Mouse (Mus musculus) liver, embryonic 13.5 days (tissue): Measurements from ENCODE around the gene Fut9. TPM values are rescaled to one million over a fixed set of nuclear protein-coding genes. Genes with fewer than 3 reads are reported as not detected.

Source experiments
- ATAC-seq: fragments of 200-750 bp; cut with Nextera tagmentation; 2 replicates; pipeline ENCODE4 v1.8.0; 2017; ENCODE audit warnings: low read depth, mild to moderate bottlenecking, moderate number of reproducible peaks, moderate library complexity
- DNase-seq: peaks from one replicate; pipeline ENCODE4 v3.0.0; 2022
- H3K27ac ChIP-seq: fragments of 300-500 bp; sonication (generic); 2 replicates; pipeline ENCODE4 v1.5.1; 2015; ENCODE audit warnings: moderate library complexity, mild to moderate bottlenecking, inconsistent platforms
- H3K27me3 ChIP-seq: fragments of 300-500 bp; sonication (generic); 2 replicates; pipeline ENCODE4 v1.6.1; 2015; ENCODE audit warnings: mild to moderate bottlenecking, inconsistent platforms
- H3K36me3 ChIP-seq: fragments of 300-500 bp; sonication (generic); 2 replicates; pipeline ENCODE4 v1.6.1; 2015; ENCODE audit warnings: mild to moderate bottlenecking, inconsistent platforms
- H3K4me1 ChIP-seq: fragments of 300-500 bp; sonication (generic); replicated peaks from 2 replicates; pipeline ENCODE4 v1.6.1; 2015; ENCODE audit warnings: inconsistent platforms
- H3K4me2 ChIP-seq: fragments of 300-500 bp; sonication (generic); 2 replicates; pipeline ENCODE4 v1.6.1; 2015; ENCODE audit warnings: inconsistent platforms, mild to moderate bottlenecking, moderate library complexity
- H3K4me3 ChIP-seq: fragments of 300-500 bp; sonication (generic); replicated peaks from 2 replicates; pipeline ENCODE4 v1.5.1; 2015; ENCODE audit warnings: mild to moderate bottlenecking, inconsistent platforms
- H3K9ac ChIP-seq: fragments of 300-500 bp; sonication (generic); 2 replicates; pipeline ENCODE4 v1.6.1; 2015; ENCODE audit warnings: mild to moderate bottlenecking, inconsistent platforms
- H3K9me3 ChIP-seq: fragments of 300-500 bp; sonication (generic); replicated peaks from 2 replicates; pipeline ENCODE4 v1.6.1; 2016; ENCODE audit warnings: inconsistent platforms
- WGBS: fragments of 180-500 bp; shearing (Covaris S2); methylation state at CpG from one replicate; pipeline ENCODE4 v1.1.7; 2015; ENCODE audit not compliant: insufficient replicate concordance; 5-methylcytosine and 5-hydroxymethylcytosine counted together
- polyA plus RNA-seq: library from polyadenylated mRNA; unstranded; fragments of >200 nt; fragmentation: Nextera tagmentation; extraction: Ambion mirVana; gene quantifications from 2 replicates; pipeline ENCODE4 v1.2.1, GENCODE M21; 2015

Gene Fut9
- polyA plus RNA-seq, 1 experiment from 2014 or later: not detected

DNA sequence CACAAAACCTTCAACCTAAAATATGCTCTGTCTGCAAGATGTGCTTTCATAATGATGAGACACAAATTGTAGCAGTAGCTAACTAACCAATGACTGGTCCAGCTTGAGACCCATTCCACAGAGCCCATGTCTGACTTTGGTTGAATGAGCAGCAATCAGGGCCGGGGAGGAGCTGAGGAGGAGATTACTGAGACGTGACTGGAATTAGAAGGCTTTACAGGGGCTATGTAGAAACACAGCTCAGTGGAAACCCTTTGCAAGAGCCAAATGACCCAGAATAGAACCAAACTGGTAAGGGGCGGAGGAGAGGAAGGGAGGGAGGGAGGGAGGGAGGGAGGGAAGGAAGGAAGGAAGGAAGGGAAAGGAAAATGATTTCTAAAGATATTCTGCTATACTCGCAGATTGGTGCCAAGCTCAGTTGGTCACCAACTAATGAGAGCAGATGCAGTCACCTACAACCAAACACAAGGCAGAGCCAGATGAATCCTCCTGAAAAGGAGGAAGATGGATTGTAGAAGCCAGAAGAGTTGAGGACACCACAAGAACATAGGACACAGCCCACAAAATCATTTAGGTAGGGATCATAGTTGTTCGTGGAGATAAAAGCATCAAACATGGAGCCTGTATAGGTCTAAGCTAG, 42.0 kb downstream of the Fut9 start:
- ATAC-seq (no peak), DNase-seq (no peak)
- Histone ChIP-seq H3K4me2 (no peak overlapping the region), H3K27ac (no peak overlapping the region), H3K9me3 (no peaks in the 10 kb centered on the region), H3K9ac (no peak overlapping the region), H3K36me3 (no peaks in the 10 kb centered on the region), H3K4me3 (no peak overlapping the region), H3K27me3 (no peaks in the 10 kb centered on the region), H3K4me1 (no peaks in the 10 kb centered on the region)
- WGBS: 69% methylated on average over 4 of the region's 5 CpGs

DNA sequence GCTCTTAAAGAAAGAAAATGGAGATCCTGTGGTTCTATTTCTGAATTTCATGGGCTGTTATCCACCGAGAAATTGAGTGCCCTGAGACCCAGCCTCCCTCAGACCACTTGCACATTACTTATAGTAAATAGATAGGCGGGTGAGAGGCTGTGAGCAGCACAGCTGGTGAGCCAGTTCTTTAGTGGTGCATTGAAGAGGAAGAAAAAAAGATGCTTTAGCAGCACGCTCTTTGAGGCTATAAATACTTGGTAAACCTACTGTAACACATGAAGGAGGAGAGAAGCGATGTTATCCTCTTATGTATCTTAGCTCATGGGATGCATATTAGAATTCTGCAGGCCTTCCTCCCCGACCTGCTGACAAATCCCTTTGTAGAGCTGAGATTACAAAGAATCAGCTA, 58.5 kb downstream of the Fut9 start:
- H3K27me3 ChIP-seq: no peaks in the 10 kb centered on the region
- no peak for DNase-seq
- H3K4me1 ChIP-seq: no peaks in the 10 kb centered on the region
- no peak for ATAC-seq
- H3K27ac ChIP-seq: no peak overlapping the region
- H3K36me3 ChIP-seq: no peaks in the 10 kb centered on the region
- H3K4me2 ChIP-seq: no peak overlapping the region
- H3K9me3 ChIP-seq: no peaks in the 10 kb centered on the region
- H3K9ac ChIP-seq: no peak overlapping the region
- WGBS: 64% methylated on average over 5 of the region's 5 CpGs
- H3K4me3 ChIP-seq: no peak overlapping the region

DNA sequence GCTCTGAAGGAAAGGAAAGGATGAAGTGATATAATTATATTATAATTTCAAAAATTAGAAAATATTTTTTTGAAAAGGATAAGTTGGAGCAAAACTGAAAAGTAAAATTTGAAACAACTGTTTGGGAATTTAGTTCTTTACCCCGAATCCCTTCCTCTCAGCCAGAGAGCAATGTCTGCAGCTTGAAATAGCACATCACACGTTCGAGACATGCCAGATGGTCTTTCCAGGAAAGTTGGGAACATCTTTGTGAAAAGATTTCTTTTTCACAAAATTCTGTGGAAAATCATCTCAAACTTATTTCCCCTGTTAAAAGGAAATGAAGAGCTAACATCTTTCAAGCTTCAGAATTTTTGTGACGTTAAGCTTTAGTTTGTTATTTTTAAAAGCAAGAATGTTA, 61.3 kb downstream of the Fut9 start:
- no peak for ATAC-seq
- no peaks in the 10 kb centered on the region for H3K27me3 ChIP-seq
- no peak overlapping the region for H3K4me2 ChIP-seq
- 68% methylated on average over 4 of the region's 4 CpGs for WGBS
- no peak overlapping the region for H3K27ac ChIP-seq
- no peak overlapping the region for H3K4me3 ChIP-seq
- no peak for DNase-seq
- no peaks in the 10 kb centered on the region for H3K36me3 ChIP-seq
- no peak overlapping the region for H3K9ac ChIP-seq
- no peaks in the 10 kb centered on the region for H3K9me3 ChIP-seq
- H3K4me1 ChIP-seq: no peaks in the 10 kb centered on the region

DNA sequence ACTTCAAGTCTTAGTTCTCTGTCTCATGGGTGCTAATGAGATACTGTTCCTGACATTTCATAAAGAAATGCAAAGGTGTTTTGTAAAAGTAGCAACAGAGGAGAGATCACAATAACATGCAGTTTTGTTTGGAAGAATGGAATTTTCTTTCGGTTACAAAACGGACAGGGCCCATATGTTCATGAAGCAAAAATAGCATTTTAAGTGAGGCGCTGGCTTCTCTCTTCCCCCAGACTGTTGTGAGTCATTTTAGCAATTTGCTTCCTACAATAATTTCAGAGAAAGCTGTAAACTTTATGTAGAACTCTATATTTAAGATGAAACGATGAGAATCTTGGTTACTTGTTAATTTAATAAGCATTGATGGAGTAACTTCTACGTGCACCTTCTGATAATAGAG, 78.5 kb downstream of the Fut9 start:
- Histone ChIP-seq H3K27ac (no peak overlapping the region), H3K4me3 (no peak overlapping the region), H3K9ac (no peak overlapping the region), H3K4me2 (no peak overlapping the region), H3K9me3 (no peaks in the 10 kb centered on the region), H3K27me3 (no peaks in the 10 kb centered on the region), H3K36me3 (no peaks in the 10 kb centered on the region), H3K4me1 (no peaks in the 10 kb centered on the region)
- DNase-seq (no peak), ATAC-seq (no peak)
- 63% methylated on average over 5 of the region's 5 CpGs for WGBS

DNA sequence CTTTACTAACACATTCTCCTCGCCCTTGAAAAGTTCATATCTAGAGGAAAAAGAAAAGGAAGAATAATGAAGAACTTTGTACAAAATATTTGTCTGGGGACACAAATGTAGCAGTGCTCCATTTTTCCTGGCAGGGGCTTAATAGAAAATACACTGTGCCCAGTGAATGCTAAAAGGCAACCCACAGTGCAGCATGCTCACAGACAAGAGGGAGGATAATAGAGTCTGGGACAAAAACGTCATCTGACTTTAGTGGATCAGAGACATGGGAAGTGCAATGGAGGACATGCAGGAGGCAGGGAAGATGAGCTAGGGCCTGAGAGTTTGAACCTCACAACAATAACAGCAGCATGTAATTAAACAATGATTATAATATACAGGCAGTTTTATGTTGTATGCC, 86.1 kb downstream of the Fut9 start:
- Histone ChIP-seq H3K9me3 (no peaks in the 10 kb centered on the region), H3K27ac (no peak overlapping the region), H3K36me3 (no peaks in the 10 kb centered on the region), H3K4me3 (no peak overlapping the region), H3K27me3 (no peaks in the 10 kb centered on the region), H3K4me1 (no peaks in the 10 kb centered on the region), H3K9ac (no peak overlapping the region), H3K4me2 (no peak overlapping the region)
- no peak for DNase-seq
- 54% methylated on average over 2 of the region's 2 CpGs for WGBS
- ATAC-seq: no peak

DNA sequence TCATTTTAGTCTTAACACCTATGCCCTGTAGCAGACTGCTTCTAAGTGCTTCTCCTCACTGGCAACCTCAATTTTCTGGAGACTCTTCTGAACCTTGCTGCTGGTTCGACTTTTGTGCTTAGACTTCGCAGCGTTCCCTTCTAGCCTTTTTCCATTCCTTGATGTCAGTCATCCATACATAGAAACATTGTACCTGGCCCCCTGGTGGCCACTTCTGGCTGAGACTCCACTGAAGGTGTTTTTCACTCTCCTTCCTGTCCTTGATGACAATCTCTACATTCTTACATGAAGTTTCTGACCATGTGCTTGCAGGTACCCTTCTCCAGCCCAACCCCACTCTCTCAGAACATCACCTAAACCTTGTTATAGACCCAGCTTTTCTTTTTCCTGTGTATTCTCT, 115.1 kb downstream of the Fut9 start:
- Histone ChIP-seq H3K36me3 (no peaks in the 10 kb centered on the region), H3K4me1 (no peaks in the 10 kb centered on the region), H3K4me2 (no peak overlapping the region), H3K9ac (no peak overlapping the region), H3K27ac (no peak overlapping the region), H3K27me3 (no peaks in the 10 kb centered on the region), H3K4me3 (no peak overlapping the region), H3K9me3 (no peaks in the 10 kb centered on the region)
- WGBS: 78% methylated on average over 3 of the region's 3 CpGs
- DNase-seq: no peak
- ATAC-seq: no peak

DNA sequence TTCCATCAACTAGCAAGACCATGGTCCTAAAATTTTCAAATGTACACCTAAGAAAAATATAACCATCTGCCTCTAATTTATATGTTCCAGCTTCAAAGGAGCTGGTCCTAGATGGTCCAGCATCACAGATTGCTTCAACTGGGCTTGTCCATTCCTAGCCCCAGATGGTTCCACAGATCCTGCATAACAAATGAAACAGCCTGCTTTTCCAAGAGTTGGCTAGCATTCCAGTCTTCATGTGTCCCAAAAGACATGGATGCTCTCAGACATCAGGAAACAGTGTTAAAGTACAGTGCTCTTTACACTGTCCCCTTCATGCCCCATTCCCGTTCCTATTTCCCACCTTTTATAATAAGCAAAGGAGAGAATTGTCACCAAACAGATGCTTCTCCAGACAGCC, 135.8 kb downstream of the Fut9 start:
- WGBS: 50% methylated on average over 1 of the region's 1 CpGs
- Histone ChIP-seq H3K4me1 (no peaks in the 10 kb centered on the region), H3K4me3 (no peak overlapping the region), H3K9ac (no peak overlapping the region), H3K36me3 (no peaks in the 10 kb centered on the region), H3K9me3 (no peaks in the 10 kb centered on the region), H3K27me3 (no peaks in the 10 kb centered on the region), H3K27ac (no peak overlapping the region), H3K4me2 (no peak overlapping the region)
- DNase-seq: no peak
- no peak for ATAC-seq

DNA sequence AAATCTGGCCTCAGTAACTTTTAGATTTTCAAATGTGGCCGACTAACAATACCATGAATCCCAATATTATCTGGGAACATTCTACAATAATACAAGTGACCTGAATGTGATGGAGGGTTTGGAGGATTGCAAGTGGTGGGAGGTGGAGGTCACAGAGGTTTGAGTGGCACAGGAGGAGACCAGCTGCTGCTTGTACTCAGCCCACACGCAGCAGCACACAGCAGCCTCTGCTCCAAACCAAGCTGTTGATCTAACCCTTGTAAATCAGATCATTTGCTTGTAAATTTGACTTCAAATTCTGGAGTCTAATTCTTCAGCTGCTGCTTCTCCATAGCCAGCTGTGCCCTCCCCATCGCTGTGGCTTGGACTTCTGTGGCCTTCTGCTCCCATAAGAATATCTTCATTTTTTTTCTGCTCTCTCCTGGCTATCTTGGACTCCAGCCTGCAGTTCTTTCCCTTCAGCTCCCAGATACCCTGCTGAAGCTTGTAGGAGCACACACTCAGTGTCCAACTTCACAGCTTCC, 138.8 kb downstream of the Fut9 start:
- WGBS: 64% methylated on average over 3 of the region's 3 CpGs
- H3K27ac ChIP-seq: no peak overlapping the region

DNA sequence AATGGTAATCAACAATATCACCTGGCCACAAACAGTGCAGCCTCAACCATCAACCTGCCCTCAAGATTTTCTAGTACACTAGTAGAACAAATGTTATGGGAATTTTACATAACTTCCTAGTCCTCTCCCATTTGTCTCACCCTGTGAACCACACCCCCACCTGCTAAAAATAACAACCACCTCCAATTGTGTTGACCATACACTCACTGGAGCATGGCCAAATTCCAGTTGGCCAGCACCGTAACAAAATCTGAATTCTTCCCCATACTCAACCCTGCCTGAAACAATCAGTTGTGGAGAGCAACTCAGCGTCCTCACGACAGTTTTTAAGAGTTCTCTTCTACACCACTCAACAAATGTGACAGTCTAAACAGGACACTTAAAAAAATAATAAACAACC, 141.3 kb downstream of the Fut9 start:
- Histone ChIP-seq H3K27me3 (no peaks in the 10 kb centered on the region), H3K4me1 (no peaks in the 10 kb centered on the region), H3K4me2 (no peak overlapping the region), H3K9ac (no peak overlapping the region), H3K27ac (no peak overlapping the region), H3K4me3 (no peak overlapping the region), H3K36me3 (no peaks in the 10 kb centered on the region), H3K9me3 (no peaks in the 10 kb centered on the region)
- ATAC-seq: no peak
- WGBS: 63% methylated on average over 3 of the region's 3 CpGs
- no peak for DNase-seq

More for the DNA sequence above, 138.8 kb downstream of the Fut9 start:
- no peaks in the 10 kb centered on the region for H3K36me3 ChIP-seq
- no peaks in the 10 kb centered on the region for H3K4me1 ChIP-seq
- H3K4me2 ChIP-seq: no peak overlapping the region
- H3K9ac ChIP-seq: no peak overlapping the region
- ATAC-seq (no peak), DNase-seq (no peak)
- H3K4me3 ChIP-seq: no peak overlapping the region
- no peaks in the 10 kb centered on the region for H3K9me3 ChIP-seq
- no peaks in the 10 kb centered on the region for H3K27me3 ChIP-seq

DNA sequence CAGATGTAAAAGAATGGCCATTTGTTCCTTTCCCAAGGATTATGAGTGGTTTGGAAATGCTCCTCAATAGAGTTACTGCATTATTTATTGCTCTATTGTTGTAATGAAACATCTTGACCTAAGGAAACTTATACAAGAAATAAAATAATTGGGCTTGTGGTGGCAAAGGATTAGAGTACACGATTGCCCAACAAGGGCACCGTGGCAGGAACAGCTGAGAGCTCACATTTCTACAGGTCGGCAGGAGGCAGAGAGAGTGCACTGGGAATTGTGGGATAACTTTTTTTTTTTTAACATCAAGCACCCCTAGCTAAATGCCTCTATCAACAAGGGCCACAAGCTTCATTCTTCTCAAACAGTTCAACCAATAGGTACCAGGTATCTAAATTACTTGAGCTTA, 148.1 kb downstream of the Fut9 start:
- no peak overlapping the region for H3K9ac ChIP-seq
- no peaks in the 10 kb centered on the region for H3K27me3 ChIP-seq
- no peak overlapping the region for H3K27ac ChIP-seq
- DNase-seq: no peak
- H3K9me3 ChIP-seq: no peaks in the 10 kb centered on the region
- H3K4me3 ChIP-seq: no peak overlapping the region
- no peaks in the 10 kb centered on the region for H3K36me3 ChIP-seq
- no peak for ATAC-seq
- WGBS: 61% methylated on average over 3 of the region's 3 CpGs
- no peaks in the 10 kb centered on the region for H3K4me1 ChIP-seq
- H3K4me2 ChIP-seq: no peak overlapping the region

DNA sequence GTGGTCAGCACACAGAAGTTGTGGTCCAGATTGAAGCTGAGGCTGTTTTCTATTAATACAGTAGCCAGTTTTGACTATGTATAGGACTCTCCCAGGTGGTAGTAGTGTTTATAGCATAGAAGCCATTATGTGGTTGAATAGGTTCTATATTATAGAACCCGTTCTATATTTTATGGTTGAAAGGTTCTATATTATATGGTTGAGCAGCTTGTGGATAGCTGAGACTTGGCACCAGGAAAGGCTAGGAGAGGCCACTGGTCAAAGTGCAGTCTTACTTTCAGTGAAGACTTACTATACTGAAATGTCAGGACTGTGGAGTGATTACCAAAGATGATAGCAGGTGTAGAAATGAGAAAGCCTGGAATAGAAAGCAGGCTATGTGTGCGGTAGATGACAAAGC, 151.9 kb downstream of the Fut9 start:
- WGBS: 69% methylated on average over 2 of the region's 2 CpGs
- no peak overlapping the region for H3K4me3 ChIP-seq
- H3K9me3 ChIP-seq: no peaks in the 10 kb centered on the region
- H3K27ac ChIP-seq: no peak overlapping the region
- H3K27me3 ChIP-seq: no peaks in the 10 kb centered on the region
- DNase-seq: no peak
- H3K9ac ChIP-seq: no peak overlapping the region
- H3K36me3 ChIP-seq: no peaks in the 10 kb centered on the region
- no peak for ATAC-seq
- H3K4me2 ChIP-seq: no peak overlapping the region
- no peaks in the 10 kb centered on the region for H3K4me1 ChIP-seq

DNA sequence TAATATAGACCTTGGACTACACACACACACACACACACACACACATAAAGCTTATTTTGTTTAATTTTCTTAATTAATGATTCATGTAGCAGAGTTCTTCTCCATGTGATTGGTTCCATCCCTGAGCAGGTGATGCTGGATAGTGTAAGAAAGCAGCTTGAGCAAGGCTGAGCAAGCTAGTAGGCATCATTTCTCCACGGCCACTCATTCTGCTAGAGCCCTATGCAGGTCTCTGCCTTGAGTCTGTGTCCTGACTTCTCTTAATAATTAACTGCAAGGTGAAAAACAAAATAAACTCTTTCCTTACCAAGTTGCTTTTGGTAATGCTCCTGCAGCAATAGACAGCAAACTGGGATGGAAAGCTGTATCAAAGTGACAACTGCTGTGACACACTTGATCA, 152.5 kb downstream of the Fut9 start:
- Histone ChIP-seq H3K27me3 (no peaks in the 10 kb centered on the region), H3K4me2 (no peak overlapping the region), H3K4me1 (no peaks in the 10 kb centered on the region), H3K4me3 (no peak overlapping the region), H3K36me3 (no peaks in the 10 kb centered on the region), H3K27ac (no peak overlapping the region), H3K9me3 (no peaks in the 10 kb centered on the region), H3K9ac (no peak overlapping the region)
- no peak for DNase-seq
- ATAC-seq: no peak
- WGBS: 46% methylated on average over 1 of the region's 1 CpGs
